Mouse (Mus musculus): ENCODE measurements around the gene 4930469K13Rik.

Gene 4930469K13Rik

DNA sequence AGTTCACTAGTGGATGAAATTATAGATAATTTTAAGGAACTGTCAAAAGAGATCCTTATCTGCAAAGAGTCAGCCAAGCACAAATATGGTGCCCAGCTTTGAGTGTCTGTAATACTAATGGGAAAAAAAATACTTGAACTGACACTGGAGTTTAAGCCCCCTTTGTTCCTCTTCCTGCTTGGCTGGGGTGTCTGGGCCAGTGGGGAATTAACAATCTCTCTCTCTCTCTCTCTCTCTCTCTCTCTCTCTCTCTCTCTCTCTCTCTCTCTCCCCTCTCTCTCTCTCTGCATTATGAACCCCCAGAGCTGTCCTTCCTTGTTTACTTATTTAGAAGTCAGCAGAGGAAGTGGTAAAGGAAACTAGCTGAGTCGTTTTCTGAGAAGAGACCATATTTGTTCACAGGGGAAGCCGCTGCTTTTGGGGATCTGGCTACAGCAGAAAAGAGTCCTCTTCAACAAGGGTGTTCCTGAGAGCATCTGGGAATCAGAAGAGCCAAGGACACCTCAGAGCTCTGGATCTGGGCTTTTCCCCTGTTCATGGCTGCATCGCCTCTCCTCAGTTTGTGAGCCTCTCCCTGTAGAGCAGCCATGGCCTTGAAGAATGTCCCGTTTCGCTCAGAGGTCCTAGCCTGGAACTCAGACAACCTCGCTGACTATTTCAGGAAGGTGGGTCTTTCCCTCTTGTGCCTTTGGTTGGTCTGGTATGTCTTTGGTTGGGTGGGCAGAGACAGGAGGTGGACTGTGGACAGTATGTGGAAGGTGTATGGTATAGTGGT, 51.4 kb downstream of the 4930469K13Rik start, which contains the start of gene Lcp2:
TSS of gene Lcp2 (plus strand) at position 154 of the 775 bp plus-strand sequence.
- in situ Hi-C loops (cut with MboI, MseI): loop anchor here (5.0 kb wide), 1 partner anchor 40 kb away; no protein-coding TSS in a partner anchor

- in situ Hi-C loops (cut with MboI, MseI): no loop called here
Observed at GRCm38 (mm10) chr11:34042808-34043207, 55.5 kb downstream of the 4930469K13Rik start.

DNA sequence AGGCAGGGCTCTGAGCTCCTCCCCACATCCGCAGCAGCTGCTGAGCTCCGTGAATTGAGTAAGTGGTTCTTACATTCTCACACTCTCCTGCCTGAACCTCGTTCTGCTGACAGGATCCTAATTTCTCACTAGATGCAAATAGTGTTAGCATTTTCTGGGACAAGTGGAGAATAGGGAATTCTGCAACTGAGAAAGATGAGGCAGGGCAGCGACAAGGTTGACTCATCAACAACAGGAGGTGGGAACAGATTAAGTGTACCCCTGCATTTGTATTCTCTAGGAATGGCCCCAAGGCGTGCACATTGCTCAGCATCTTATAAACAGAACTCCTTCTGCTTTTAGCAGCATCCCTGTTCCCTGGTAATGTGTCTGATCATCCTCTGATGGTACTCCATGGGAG, 58.3 kb downstream of the 4930469K13Rik start:
- in situ Hi-C loops (cut with MboI, MseI): no loop called here

- in situ Hi-C loops (cut with MboI, MseI): no loop called here
Observed at GRCm38 (mm10) chr11:34035909-34036658, 62.3 kb downstream of the 4930469K13Rik start.

DNA sequence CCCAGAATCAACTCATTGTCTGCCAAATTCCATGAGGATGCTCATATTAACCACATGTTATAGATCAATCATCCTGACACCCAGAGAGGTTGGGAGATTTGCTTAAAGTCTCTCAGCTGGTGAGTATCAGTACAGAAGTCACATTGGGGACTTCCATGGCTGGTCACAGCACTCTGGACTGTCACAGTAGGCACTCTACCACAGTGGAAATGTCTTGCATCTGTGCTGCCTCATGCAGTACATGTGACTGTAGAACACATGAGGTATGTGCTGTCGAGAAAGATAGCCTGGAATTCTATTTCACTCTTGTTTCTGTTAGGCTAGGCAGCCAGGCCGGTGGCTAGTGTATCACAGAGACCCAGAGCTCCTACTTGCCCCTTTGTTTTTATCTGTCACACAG, 63.6 kb downstream of the 4930469K13Rik start:
- in situ Hi-C loops (cut with MboI, MseI): loop anchor here (5.0 kb wide), 1 partner anchor 738 kb away; no protein-coding TSS in a partner anchor

DNA sequence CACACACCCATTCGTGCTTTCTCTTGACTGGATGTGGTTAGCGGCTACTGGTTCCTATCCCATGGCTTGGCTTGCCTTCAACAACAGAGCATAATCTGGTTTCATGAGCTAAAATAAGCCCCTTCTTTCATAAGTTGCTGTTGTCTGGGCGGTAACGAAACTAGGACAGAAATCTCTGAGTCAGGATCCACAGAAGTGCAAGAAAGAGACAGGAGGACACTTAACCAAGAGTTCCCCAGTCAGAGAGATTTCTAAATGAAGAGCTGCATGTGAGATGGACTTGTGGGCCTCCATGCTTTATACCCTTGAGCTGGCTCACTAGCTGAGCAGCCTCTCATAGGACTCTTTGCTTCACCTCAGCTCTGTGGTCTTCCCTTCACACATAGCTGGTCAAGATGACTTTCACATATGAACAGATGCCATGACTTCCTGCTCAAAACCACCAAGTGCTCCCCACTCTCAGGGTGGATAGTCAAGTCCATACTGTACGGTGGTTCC, 64.3 kb downstream of the 4930469K13Rik start:
- in situ Hi-C loops (cut with MboI, MseI): loop anchor here (5.0 kb wide), 1 partner anchor 738 kb away; no protein-coding TSS in a partner anchor

- in situ Hi-C loops (cut with MboI, MseI): loop anchor here (5.0 kb wide), 1 partner anchor 741 kb away; no protein-coding TSS in a partner anchor
Observed at GRCm38 (mm10) chr11:34031015-34031805, 67.1 kb downstream of the 4930469K13Rik start.

DNA sequence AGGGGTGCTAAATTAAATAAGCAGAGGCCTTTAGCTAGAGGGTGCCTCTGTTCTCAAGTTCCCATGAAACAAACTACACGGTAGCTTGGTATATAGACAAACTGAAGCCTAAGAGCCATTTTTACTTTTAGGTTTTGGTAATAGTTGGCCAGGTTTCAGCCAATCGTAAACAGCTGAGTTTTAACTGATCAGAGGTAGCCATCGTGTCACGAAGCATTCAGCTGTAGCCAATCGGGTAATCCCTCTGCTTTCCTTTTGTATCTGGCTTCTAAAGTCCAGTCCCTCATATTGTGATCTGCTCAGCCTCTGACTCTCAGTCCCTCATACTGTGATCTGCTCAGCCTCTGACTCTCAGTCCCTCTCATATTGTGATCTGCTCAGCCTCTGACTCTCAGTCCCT, 68.7 kb downstream of the 4930469K13Rik start:
- in situ Hi-C loops (cut with MboI, MseI): loop anchor here (5.0 kb wide), 1 partner anchor 743 kb away; no protein-coding TSS in a partner anchor

- in situ Hi-C loops (cut with MboI, MseI): no loop called here
Observed at GRCm38 (mm10) chr11:34025091-34025490, 73.3 kb downstream of the 4930469K13Rik start.

- in situ Hi-C loops (cut with MboI, MseI): no loop called here
Observed at GRCm38 (mm10) chr11:34012007-34012652, 86.2 kb downstream of the 4930469K13Rik start.

DNA sequence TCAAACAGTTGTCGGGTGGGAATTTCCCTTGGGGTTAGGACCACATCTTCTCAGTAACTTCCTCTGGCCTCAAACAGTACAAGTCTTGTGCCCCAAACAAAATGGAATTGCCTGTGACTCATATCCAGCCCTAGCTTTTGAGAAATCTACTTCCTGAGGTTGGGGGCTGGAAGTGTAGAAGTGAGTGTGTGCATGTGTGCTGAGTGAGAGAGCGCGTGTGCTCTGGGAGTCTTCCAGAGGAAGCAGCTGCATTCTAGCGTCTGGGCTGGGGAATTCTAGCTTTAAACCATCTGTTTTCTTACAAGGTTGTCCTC, 87.5 kb downstream of the 4930469K13Rik start:
- in situ Hi-C loops (cut with MboI, MseI): no loop called here

DNA sequence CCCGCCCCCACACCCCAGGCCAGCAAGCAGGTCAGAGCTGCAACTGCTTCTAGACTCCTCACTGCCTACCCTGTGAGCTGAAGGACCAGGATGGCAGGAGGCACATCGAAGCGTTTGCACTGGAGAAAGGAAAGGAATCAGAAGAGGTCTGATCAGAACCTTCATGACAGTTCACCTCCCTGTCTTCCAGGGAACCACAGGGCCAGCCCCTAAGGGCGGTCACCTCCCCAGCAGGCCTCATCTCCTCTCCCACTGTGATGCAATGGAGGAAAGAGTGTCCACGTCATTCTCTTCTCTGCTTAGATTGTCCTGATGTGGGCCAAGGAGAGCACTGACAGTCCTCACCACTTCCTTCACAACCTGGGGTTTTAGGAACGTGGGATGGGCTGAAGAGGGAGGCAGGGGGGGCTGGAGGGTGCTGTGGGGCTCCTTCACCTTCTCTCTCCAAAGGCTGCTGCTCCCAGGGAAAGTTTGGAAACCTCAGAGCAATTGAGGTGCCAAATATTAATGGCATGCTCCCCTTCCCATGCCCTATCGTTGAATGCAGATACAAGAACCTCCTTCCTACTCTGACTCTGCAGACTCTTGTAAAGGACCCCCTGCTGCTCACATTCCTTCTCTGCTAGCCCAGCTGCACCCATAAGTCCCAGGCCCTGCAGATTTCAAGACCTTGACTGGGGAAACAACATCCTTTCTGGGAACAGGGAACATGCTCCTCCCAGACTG, 88.1 kb downstream of the 4930469K13Rik start:
- in situ Hi-C loops (cut with MboI, MseI): no loop called here

DNA sequence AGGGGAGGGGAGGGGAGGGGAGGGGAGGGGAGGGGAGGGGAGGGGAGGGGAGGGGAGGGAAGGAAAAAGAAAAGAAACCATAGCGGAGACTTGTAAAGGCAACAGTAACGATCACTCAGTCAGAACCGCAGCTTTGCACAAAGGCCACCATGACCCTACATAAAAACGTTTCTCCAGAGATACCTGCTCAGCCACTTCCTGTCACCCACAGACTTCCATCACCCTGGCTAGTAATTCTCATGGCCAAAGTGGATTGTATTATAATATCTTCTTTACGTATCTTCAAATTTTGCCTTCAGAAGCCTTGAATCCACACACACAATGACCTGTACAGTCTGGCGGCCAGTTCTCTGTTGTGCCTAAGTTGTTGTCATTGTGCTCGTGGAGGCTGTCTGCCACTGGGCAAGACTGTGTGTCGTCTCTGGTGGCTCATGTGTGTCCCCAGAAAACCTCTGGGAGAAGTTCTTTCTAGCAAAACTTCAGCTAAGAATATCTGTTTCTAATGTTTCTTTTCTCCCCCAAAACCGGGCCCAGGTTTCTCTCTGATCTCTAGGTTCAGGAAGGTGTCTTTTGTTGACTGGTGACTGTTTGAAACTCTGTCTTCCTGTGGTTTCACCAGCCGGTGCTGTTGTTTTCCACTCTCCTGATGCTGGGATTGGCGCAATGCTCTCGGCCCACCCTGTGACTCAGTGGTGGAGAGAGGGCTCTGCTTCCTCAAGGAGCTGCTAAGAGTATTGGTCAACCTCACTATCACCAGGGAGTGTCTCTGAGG, 88.9 kb downstream of the 4930469K13Rik start:
- in situ Hi-C loops (cut with MboI, MseI): loop anchor here (5.0 to 10.0 kb wide), 4 partner anchors 38 to 675 kb away; partner anchors contain the start of gene Lcp2

DNA sequence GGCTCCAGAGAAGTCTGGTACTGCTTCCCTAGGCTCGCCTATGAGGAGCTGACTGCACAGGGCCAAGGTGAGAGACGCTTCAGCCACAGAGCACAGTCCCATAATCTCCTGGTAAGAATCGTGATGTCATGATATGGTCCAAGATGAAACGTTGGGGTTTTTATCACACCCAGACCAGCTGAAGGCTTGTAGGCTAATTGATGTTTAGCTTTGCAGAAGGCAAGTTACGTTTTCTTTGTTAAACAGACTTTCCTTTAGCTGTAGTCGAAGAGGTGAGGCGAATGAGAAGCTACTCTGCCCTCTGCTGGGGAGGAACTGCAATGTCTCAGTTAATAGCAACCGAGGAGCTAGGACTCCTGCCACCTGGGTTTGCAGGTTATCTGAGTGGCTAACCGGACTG, 89.7 kb downstream of the 4930469K13Rik start:
- in situ Hi-C loops (cut with MboI, MseI): loop anchor here (5.0 to 10.0 kb wide), 4 partner anchors 39 to 676 kb away; partner anchors contain the start of gene Lcp2

DNA sequence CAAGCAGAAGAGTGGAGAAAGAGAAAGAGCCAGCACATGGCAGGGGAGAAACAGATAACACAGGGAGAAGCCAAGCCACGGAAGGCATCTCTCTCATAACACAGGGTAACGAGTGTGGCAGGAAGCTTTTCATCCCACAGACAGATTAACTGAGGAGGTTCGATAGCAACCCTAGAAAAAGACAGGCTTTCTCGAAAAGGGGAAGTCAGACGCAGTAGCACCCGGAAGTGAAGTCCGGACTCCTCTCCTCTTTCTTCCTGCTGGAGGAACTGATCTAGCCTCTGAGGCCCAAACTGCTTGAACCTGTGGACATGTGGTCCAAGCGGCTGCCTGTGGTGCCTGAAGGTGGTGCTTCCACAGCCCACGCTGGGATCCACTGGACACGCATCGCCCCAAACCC, 90.1 kb downstream of the 4930469K13Rik start:
- in situ Hi-C loops (cut with MboI, MseI): loop anchor here (5.0 to 10.0 kb wide), 4 partner anchors 39 to 677 kb away; partner anchors contain the start of gene Lcp2

- in situ Hi-C loops (cut with MboI, MseI): loop anchor here (5.0 to 10.0 kb wide), 4 partner anchors 40 to 677 kb away; partner anchors contain the start of gene Lcp2
Observed at GRCm38 (mm10) chr11:34007616-34008015, 90.7 kb downstream of the 4930469K13Rik start.

DNA sequence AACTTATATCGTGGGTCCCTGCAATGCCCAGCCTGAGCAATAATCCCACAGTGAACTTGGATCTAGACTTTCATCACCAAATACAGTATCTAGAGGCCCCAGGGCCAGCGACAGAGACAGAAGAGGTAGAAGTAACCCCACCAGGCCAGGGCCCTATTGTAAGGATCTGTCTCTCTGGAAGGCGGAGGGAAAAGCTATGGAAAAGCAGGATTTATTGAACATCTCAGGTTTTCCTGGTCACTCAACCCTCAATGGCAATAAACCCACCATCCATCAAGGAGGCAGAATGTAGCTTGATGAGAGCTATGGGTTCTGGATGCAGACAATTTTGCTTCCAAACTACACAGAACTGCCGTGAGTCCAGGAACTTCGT, 95.8 kb downstream of the 4930469K13Rik start:
- in situ Hi-C loops (cut with MboI, MseI): loop anchor here (10.0 kb wide), 1 partner anchor 682 kb away; no protein-coding TSS in a partner anchor

DNA sequence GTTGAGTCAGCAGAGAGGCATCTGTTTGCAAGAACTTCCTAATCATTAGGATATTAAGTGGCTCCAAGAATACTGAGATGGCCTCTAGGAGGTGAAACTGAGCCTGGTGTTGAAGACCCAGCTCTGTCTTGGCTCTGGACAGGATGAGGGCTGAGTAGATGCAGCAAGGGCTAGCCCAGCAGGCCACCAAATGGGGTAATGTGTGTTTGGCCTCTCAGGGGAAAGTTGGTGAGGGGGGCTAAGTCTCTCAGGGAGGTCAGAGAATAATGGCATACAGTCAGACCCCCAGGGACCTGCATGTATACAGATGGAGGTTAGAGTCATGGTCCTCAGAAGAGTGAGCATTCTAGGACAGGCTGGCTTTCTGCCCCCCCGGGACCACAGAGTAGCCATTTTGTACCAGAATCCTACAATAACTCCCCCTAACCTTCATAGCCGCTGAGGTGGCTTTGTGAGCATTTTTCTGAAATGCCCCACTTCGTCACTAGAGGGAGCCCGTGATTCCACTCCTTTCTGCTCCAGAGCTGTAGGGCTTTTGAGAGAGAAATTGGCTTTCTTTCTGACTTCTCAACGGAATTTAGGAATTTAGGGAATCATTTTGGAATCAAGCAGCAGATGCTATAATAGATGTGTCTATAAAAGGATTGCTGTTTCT, 96.3 kb downstream of the 4930469K13Rik start:
- in situ Hi-C loops (cut with MboI, MseI): loop anchor here (10.0 kb wide), 1 partner anchor 683 kb away; no protein-coding TSS in a partner anchor

Measured in T-helper 2 cell (primary cell).